Mouse (Mus musculus) cerebellum, postnatal 10 days (tissue): ENCODE measurements around the gene Adam19.
"Not testable (repeated sequence)": the region's sequence is repeated elsewhere in the genome, so short reads cannot be mapped to it uniquely, and the experiment has no call there.

Experiments
- DNase-seq, 2 experiments: peaks; one replicate each; pipeline ENCODE4 v3.0.0; 2021; ENCODE audit warnings: mixed read lengths in 2 of 2

The Adam19 gene

DNA sequence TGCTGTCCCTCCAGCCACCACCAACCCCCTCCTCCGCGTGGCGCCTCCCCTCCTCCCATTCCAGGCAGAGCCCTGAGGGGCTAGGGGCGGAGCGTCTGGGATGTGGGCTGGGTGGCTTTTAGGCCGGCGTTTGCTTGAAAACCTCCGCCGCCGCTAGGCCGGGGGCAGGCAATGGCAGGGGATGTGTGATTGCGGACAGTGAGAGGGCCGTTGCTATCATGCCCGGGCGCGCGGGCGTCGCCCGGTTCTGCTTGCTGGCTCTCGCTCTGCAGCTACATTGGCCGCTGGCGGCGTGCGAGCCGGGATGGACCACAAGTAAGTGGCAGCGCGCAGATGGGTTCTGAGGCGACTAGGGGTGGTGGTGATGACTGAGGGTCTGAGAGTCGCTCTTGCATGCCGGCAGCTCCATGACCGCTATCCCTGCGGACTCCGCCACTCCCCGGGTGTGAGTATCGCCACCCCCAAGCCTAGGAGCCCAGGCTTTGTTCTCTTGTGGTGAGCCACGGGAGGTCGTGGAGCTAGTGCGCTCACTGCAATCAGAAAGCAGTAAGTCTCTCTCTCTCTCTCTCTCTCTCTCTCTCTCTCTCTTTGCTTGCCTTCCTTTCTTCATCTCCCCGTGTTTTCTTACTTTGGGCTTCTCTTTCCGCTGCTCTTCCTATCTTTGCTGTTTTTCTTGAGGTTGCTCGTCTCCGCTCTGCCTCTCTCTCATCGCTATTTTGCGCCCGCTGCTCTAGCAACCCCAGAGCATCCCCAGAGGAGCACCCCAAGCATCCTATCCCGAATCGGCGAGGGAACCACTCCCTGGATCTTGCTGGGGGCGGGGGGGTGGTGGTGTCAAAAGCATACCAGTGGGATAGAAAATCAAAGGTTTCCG is at the start of gene Adam19:
TSS of gene Adam19 (plus strand) at position 97 of the 874 bp plus-strand sequence.
- DNase-seq, result peak; percentile 89 to 93

- peak; percentile 86 to 88 for DNase-seq
Measured at GRCm38 (mm10) chr11:46016061-46016460, 39.7 kb upstream of the Adam19 start.

GRCm38 (mm10) chr11:46020246-46020645 is 35.5 kb upstream of the Adam19 start:
- DNase-seq, result no peak

DNA sequence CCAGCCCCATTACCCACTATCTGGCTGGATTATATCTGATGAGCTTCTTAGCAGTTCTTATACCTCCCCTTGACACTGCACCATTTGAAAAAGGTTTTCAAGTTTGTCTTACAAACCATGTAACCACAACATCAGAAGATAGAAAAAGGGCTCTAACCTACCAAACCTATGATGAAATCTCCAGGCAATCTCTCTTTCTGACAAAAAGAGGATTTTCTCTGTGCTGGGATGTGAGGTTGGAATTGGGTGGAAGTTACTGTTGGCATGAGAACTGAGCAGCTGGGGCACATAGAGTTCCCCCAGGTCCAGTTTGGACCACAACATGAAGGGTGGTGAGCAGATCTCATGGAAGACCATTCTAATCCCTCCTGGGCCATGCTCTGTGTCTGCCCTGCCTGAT is 33.9 kb upstream of the Adam19 start:
- DNase-seq, result no peak

DNA sequence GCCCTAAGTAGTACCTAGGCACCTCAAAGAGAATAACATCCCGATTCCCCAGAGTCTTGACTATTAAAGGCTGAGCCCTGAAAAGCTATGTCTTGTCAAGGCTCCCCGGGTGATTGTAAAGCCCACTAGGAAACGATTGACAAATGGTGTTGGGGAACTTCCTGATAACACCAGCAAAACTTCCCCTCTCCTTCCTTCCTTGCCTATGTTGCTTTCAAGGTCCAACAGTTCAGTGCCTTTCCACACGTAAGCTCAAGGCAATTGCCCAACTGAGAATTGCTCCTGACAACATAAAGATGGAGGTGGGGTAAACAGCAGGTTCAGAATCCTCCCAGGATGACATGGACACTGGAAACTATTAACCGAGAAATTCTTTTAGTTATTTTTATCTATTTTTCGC is 32.8 kb upstream of the Adam19 start:
- no peak for DNase-seq

- peak; percentile 61 for DNase-seq
Measured at GRCm38 (mm10) chr11:46025962-46026392, 29.8 kb upstream of the Adam19 start.

- DNase-seq, result no peak
Measured at GRCm38 (mm10) chr11:46027952-46028814, 27.6 kb upstream of the Adam19 start.

DNA sequence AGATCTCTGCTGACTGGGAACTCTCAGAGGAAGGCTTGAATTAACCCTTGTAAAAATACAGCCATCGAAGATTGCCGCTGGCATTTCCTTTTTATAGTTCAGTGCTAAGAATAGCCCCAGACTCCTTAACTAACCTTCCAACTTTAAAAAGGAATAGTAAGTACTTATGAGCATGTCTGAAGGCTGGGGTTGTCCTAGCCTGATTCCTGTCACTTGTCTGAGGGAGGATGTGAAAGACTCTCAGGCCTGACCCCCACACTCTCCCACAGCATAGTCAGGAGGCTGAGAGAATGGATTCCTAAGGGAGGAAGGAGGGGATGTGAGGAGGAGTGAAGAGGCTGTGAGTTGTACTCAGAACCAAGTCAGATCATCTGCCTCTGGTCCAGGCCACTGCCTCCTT is 26.3 kb upstream of the Adam19 start:
- DNase-seq, result no peak

GRCm38 (mm10) chr11:46030026-46030425 is 25.8 kb upstream of the Adam19 start:
- no peak for DNase-seq

DNA sequence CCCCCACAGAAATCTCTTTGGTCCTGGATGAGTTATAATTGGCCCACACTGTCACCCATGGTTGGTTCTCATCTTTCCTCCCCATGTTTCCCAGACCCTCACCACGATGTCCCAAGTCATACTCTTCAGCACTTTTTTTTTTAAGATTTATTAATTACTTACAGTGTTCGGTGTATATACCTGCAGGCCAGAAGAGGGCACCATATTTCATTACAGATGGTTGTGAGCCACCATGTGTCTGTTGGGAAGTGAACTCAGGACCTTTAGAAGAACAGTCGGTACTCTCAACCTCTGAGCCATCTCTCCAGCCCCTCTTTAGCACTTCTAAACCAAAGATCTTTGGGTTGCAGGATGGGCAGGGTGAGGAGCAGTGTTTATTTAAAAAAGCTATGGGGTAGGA is 24.3 kb upstream of the Adam19 start:
- DNase-seq, result peak; percentile 9 to 22

GRCm38 (mm10) chr11:46032956-46033355 is 22.8 kb upstream of the Adam19 start:
- DNase-seq, result peak in 1 of 2 experiments; percentile 5

DNA sequence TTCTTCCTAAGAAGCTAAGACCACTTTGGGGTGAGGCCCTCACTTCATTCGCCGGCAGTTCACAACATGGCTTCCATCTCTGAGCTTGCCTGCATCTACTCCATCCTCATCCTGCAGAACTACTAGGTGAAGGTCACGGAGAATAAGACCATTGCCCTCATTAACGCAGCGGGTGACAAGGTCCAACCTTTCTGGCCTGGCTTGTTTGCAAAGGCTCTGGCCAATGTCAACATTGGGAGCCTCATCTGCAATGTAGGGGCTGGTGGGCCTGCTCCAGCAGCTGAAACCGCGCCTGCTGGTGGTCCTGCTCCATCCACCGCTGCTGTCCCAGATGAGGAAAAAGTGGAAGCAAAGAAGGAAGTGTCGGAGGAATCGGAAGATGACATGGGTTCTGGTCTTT is 19.4 kb upstream of the Adam19 start:
- DNase-seq, result no peak

GRCm38 (mm10) chr11:46038901-46039300 is 16.9 kb upstream of the Adam19 start:
- DNase-seq, result no peak

- peak; percentile 40 to 45 for DNase-seq
Measured at GRCm38 (mm10) chr11:46039335-46039734, 16.5 kb upstream of the Adam19 start.

- DNase-seq, result no peak
Measured at GRCm38 (mm10) chr11:46040841-46041556, 14.8 kb upstream of the Adam19 start.

DNA sequence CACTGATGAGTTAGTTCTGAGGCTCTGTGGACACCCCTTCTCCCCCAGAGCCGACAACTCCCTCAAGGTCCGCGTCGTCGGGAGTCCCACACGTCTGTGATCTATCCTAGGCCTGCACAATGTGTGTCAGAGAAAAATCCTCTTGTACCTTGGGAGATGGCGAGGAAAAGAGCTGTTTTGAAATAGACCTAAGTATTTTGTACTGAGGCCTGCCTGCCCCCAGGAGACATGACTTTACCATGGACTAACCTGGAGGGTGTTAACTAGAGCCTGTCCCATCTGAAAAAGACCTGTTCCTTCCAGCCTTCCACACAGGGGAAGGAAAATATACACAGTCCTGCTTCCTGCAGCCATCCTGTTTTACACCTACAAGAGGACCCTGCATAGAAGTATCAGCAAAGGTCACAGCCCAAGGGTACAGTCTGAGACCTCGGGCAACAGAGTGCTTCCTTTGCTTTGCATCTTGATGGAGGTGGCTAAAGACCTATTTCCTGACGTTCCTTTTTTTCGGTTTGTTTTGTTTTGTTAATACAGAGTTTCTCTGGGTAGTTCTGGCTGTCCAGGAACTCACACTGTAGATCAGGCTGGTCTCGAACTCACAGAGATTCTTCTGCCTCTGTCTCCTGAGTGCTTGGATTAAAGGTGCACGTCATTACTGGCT is 14.1 kb upstream of the Adam19 start:
- no peak for DNase-seq

DNA sequence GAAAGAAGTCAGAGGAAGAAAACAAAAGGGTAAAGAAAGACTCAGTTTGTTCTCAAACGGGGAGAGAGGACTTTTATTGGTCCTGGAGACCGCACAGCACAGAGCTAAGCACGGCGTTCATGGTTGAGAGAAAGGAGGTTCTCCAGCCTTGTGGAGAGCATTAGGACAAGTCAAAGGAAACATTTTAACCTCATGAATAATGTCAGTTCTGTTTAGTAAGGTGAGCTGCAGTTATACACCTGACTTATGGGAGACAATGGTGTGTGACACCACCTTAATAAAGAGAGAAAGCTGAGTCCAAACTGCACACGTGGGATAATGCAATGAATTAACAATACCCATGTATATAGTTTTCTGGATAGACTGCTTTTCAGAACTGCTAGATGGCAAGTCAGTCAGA is 11.0 kb upstream of the Adam19 start:
- DNase-seq, result no peak

GRCm38 (mm10) chr11:46047264-46047663 is 8.5 kb upstream of the Adam19 start:
- DNase-seq, result no peak

DNA sequence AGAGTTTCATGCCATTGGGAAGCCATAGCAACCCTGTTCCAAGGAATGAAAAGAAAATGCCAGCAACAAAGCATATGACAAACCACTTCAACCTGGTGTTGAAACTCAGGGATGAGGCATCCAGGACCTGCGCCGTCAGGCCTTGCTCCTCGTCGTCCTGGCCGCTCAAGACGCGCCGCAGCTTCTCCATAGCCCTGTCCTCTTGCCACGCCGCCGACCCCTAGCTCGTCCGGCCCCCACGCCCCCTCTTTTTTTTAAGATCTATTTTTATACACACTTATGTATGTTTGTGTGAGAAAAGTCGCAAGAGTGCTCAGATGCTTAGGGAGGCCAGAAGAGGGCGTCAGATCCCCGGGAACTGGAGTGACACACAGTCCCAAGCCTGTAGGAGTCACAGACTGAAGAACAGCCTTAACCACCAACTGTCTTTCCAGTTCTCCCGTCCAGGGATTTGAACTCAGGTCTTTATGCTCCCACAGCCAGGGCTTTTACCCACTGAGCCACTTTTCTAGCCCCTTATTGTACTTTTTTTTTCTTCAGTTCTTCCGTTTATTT is 3.6 kb upstream of the Adam19 start, which contains the start of gene Gm12166:
TSS of gene Gm12166 (minus strand) at position 217 of the 555 bp plus-strand sequence.
- peak; percentile 77 to 80 for DNase-seq

GRCm38 (mm10) chr11:46053457-46053856 is 2.3 kb upstream of the Adam19 start:
- DNase-seq, result not testable (repeated sequence)

DNA sequence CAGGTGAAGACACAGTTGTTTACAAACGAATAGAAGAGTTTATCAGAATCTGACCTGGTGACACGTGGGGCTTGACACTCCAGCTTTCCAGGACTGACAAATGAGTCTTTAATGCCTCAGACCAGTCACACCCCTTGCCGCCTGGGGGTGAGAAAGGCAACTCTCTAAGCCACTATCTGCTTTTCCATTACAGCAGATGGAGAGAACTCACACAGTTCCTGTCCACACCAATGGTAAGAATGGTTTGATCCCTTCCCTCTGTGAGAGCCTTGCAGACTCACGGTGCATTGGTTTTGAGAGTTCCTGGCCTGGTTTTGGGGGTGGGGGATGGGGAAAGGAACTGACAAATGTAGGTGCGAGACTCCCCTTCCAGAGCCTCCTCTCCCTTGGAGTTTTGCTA is 1.5 kb upstream of the Adam19 start:
- DNase-seq, result peak; percentile 55 to 60
